Mouse (Mus musculus) left cerebral cortex, postnatal 36 days (tissue): ENCODE data around the gene Aldh1l1. TPM values are rescaled to one million over a fixed set of nuclear protein-coding genes. Genes with fewer than 3 reads are reported as not detected.
A peak's percentile ranks its signal among the peaks of the same experiment; 100 is the strongest.

Experiments
- DNase-seq, 2 experiments: peaks; one replicate each; pipeline ENCODE4 v3.0.0; 2021 to 2022; ENCODE audit warnings: low spot score in 2 of 2, mixed read lengths in 1 of 2
- intact Hi-C: fragments of 180-260 bp; cut with DNase I; formaldehyde crosslinking; loops from one replicate; pipeline ENCODE4 v1.15.1; 2025
- total RNA-seq, 2 experiments: library from RNA; stranded (reverse); gene quantifications; 2 replicates each; pipeline ENCODE4 v1.2.3; 2021

The Aldh1l1 gene
- total RNA-seq, 2 experiments from 2014 or later = 56.0 to 67.0 TPM

DNA sequence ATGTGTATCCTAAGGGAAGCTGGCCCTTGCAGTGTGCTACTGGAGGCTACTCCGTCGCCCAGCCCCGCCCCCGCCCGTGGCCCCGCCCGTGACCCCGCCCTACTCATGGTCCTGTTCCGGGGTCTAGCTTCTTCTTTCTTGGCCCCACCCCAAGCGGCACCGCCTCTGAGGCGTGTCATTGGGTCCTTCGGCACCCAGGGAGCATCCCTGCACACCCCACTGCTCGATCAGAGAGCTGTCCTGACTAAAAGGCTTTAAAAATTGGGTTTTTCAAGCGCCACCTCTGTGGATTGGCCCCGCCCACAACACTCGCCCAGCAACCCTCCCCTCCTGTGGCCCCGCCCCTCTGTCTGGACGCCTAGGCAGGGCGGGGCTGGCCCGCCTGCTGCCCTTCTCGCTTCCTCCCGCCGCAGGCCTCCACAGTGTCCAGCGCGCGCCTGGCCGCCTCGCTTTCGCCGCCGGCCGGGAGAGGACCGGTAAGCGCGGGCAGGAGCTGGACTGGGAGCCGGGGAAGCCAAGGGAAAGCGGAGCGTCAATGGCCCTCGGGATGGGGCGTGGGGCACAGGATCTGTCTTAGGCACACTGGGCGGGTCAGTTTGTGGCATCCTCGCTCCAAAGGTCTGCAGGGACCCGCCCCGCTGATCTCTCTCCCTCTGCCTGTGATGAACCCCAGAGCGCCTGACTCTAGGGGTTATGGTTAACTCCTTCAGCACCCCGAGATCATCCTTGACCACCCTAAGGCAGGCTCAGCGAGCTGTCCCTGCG is 118.5 kb downstream of the Aldh1l1 start, which contains the start of gene Slc41a3:
Slc41a3 (plus strand) TSS at position 193 of the 765 bp plus-strand sequence.
- intact Hi-C loops = no loop called here
- DNase-seq = peak; percentile 85

DNA sequence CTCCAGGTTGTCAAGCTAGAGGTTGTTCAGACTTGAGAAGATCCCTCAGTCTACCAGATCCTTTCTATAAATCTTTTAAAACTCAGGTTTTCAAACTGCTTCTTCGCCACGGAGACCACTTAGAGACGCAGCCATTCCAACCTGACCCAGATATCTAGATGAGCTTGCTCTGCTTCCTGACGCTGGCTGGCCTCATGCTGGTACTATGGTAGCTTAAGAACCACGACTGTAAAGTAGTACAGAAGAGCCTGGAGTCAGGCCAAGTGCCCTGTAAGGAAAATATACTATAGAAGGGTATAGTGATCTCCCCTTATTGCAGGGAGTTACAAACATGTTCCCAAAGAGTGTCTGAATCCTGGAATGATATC is 119.1 kb downstream of the Aldh1l1 start:
- intact Hi-C loops = no loop called here
- DNase-seq = no peak

DNA sequence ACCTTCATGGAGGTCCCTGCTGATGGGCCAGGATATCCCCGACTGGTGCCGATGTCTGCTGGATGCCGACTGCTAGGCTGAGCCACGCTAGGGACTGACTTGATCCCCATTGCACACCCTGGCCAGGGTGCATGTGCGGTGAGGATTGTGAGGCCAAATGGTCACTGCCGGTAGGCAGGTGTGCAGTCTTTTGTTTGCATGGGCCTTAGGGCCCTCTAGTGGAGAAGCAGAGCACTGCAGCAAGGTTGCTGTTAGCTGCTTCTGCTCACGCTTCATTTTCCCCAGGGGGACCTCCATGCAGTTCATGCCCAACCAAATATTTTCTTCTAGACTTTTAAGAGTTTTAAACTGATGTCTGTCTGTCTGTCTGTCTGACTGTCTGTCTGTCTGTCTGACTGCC is 120.3 kb downstream of the Aldh1l1 start:
- intact Hi-C loops = no loop called here
- peak; percentile 42 to 46 for DNase-seq

DNA sequence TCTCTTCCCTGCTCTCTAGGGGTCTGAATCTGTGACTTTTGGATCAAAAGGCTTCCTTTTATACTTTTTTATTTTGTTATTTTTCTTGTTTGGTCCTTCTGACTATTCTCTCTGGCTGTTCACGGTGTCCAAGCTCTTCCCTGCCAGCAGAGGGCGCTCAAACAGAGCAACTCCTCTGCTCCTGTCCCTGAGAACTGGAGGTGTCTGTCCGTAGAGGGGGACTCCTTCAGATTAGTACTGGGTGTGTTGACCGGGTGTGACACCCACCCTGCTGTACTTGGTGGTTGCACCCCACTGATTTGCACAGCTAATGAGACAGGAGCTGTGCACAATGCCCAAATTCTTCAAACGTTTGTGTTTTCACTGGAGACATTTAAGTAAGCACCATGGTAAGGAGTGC is 121.0 kb downstream of the Aldh1l1 start:
- intact Hi-C loops = loop anchor here (1.0 kb wide), 1 partner anchor 121 kb away; no protein-coding TSS in a partner anchor
- peak; percentile 45 to 49 for DNase-seq

DNA sequence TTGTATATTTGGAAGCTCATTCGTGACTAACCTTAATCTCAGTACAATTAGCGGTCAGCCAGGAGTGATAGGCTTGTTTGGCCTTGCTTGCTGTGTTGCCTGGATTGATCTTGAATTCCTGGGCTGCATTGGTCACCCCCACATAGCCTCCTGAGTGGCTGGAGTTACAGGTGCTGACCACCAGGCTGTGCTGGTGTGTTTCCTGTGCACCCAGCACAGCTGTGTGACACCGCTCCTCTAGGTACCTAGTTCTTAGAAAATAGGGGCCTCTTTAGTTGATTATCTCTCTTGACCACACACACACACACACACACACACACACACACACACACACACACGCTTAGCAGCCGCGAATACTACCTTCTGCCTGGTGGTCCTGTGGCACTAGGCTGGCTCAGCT is 122.0 kb downstream of the Aldh1l1 start:
- no peak for DNase-seq
- intact Hi-C loops = no loop called here

DNA sequence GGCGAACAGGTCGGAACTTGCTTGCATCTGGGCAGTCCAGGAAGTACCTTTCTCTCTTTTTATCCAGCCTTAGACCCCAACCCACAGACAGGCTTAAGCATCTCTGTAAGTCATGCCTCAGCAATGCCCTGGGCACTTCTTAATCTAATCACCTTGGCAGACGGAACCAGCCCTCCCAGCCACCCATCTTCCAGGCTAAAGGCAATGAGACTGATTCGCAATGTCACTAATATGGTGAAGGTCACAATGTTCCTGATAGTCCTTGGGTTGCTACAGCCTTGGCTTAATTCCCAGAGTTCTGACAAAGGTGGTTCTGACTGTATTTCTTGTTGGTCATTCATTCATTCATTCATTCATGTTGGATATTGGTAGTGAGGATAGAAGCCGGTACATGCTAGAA is 124.0 kb downstream of the Aldh1l1 start:
- intact Hi-C loops = no loop called here
- DNase-seq = no peak

DNA sequence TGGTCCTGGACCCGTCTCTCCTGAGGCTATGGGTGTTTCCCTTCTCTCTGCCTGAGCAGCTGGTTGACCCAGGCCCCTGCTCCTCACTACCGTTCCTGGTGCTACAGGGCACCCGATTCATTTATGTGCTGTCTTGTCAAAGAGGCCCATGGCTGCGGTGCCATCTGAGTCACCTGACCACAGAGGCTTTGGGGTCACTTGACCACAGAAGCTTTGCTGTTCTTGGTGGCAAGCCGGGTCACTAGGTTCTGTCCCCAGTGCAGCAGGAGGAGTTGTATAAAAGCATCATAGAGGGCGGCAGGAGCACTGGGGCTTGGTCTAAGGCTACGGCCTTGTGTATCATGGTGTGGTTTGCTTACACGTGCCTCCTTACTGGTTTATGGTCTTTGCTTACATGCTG is 127.0 kb downstream of the Aldh1l1 start:
- intact Hi-C loops = no loop called here
- DNase-seq = no peak

DNA sequence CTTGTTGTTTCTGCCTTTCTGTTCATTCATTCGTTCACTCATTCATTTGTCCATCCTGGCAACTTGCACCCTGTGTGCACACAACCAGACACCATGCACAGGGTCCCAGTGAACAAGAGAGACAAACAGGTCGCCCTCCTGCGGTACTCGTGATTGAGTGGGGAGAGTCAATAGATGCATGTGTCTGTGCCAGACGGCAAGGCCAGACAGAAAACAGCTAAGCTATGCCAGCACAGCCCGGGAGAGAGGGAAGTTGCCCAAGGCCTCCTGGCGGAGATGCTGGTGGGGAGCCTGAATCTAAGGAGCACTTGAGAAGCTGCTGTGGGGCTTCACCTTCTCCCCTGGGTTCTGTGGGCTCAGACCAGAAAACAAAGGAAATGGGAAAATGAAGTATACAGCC is 129.1 kb downstream of the Aldh1l1 start:
- intact Hi-C loops = no loop called here
- DNase-seq = no peak

DNA sequence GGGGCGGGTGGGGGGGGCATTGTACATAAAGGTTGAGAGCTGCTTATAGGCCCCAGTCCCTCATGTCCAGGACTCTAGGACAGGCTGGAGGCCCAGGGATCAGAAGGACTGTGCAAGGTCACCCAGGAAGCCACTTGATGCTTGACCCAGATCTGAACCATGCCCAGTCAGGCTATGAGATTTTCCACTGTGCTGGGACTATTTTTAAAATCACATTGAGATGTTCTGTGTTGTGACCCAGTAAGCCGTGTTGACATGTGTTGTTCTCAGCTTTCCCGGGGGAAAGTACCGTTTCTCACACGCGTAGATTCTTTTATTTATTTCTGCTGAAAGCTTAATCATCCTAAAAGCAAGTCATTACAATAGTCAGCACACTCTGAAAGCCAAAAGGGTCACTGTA is 129.8 kb downstream of the Aldh1l1 start:
- DNase-seq = no peak
- intact Hi-C loops = no loop called here

DNA sequence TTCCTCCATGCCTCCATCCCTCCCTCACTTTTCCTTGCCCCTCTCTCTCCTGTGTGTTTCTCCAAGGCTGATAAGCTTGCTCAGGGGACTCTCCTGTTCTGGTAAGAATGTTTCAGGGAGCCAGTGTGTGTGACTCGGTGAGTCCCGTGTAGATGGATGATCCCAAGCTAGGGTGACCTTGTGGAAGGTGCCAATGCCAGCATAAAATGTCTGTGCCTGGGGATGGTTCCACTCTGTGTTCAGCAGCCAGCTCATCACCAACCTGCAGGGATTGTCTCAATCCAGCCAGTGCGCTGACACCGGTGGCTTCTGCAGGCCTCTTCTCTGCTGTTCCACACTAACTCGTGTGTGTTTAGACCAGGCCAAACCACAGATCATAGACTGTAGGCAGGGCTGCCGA is 130.3 kb downstream of the Aldh1l1 start:
- intact Hi-C loops = no loop called here
- DNase-seq = no peak

DNA sequence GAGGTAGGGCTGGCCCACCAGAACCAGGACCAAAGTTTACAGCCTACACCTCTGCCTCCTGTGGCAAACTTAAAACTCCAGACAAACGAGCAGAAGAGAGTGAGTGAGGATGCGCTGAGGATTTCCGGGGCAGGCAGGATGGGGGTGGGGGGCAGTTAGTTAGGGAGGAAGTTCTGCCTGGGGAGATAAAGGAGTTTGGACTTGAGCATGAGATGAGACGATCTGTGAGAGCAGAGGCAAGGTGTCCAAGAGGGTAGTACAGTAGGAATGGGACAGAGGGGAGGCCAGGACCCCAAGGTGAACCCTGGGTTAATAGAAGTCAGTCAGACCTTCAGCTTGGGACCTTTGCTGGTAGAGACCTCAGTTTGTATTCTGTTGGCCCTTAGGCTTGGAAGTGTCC is 132.0 kb downstream of the Aldh1l1 start:
- intact Hi-C loops = no loop called here
- no peak for DNase-seq

DNA sequence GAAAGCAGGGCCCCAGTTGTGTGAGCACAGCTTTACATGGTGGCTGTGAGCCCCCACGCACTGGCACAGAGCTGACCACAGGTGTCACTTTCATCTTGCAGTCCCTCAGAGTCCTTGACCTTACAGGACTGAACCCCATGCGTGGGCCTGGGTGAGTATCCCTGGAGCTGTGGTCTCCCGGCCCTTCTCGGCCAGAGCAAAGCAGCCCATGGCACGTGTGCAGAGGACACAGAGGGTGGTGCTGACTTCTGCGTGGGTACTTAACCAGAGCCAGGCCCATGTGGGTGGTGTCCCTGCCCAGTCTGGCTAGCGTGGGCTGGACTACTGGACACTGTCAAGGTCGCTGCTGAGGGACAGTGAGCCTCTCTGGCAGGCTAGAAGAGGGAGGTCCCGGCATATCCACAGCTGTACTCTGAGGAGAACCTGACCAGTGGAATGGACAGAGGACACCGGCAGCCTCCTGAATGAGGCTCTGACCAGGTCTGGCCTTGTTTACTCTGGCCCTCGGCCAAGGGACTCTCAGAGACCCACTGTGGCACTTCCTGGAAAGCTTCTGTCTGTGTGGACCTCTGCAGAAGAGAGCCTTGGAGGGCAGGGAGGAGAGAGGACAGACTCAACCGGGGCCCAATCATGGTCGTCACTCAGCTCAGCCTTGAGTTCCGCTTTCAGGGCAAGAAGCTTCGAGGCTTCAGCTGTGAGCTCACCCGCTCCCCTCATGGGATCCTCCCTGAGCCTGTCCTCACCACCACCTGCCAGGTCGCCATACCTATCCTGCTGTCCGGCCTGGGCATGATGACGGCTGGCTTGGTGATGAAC is 132.8 kb downstream of the Aldh1l1 start:
- no peak for DNase-seq
- intact Hi-C loops = no loop called here

DNA sequence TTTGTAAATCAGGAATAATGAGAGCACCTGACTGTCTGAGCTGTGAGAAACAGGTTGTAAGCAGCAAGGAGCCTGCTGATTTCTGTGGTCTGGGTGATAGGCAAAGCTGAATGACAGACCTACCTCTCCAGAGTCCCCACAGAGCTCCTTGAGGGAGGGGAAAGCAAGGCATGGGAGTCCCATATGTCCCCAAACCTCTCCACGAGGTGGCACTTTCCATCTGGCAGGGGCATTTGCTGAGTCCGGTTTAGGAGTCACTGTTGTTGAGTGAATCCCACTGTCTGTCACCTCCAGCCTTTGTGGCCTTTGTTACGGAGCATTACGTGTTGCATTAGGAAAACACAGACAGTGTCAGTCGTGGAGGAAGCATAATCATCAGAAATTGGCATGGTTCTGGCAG is 133.7 kb downstream of the Aldh1l1 start:
- DNase-seq = no peak
- intact Hi-C loops = no loop called here

DNA sequence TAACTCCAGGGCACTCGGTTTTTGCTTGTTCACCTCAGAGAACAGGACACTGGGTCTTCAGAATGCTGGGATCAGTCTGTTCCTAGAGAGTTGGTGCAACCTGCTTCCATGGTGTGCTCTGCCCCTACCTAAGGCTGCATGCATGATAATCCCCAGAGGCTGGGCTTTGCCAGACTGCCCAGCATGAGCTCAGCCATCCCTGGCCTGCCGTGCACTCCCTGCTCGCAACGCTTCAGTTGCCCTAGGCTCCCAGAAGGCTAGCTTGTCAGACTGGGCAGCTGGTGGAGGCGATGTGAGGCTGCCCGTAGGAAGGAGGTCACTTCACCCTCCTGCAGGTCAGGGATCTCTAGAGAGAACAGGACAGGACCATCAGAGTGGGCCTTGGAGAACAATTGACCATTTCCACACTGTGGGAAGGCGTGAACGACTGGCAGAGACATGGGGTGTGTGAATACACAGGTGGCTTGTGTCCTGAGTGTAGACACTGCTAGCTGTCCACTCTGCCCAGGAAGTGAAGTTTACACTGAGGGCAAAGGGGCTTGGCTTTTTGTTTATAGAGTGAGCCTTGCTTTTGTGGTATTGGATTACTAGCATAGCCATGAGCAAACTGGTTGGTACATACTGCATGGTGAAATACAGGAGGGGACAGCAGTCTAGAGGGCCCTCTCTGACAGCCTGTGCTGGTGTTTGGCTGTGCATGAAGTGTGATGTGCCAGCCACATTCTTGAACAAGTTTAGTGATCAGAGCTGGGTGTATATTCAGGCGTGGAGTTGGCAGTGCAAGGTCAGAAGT is 134.8 kb downstream of the Aldh1l1 start:
- intact Hi-C loops = no loop called here
- no peak for DNase-seq

DNA sequence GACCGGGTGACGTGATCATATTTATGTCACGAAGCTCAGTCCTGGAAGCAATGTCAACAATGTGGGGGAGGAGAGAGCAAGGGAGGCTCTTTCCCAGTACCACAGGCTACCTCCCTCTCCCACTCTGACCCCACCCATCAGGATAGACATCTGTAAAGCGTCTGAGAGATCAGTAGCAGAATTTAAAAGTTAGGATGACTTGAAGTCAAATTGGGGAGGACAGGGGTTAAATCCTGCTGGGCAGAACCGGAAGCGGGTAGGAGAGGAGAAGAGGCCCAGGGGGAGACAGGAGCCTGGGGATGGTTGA is 135.3 kb downstream of the Aldh1l1 start:
- no peak for DNase-seq
- intact Hi-C loops = no loop called here

DNA sequence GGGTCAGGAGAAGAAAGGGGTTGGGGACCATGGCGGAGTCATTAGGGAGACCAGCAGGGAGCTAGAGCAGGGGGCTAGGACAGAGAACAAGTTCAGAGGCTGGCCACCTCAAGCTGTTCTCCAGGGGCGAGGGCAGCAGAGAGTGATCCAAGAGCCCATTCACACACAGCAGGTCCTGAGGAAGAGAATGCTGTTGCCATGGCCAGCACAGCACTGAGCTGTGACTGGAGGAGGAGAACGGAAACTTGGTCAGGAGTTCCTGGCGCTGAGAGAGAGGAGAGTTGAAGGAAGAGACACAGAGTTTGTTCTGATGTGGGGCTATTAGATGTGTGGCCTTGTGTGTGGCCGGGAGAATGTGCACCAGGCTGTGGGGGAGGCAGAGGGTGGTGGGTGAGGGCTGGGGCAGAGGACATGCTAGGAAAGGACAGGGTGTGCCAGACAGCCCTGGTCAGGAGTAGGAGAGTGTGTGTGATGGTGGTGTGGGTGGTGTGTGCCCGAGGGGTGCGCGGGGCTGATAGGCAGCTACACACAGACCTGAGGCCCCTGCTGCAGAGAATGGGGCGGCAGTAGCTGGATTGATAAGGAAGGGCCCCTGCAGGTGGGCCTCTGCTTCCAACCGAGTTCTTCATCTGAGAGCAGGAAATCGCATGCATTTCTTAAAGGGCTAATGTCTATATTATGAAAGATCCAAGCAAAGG is 136.7 kb downstream of the Aldh1l1 start:
- intact Hi-C loops = no loop called here
- DNase-seq = no peak

DNA sequence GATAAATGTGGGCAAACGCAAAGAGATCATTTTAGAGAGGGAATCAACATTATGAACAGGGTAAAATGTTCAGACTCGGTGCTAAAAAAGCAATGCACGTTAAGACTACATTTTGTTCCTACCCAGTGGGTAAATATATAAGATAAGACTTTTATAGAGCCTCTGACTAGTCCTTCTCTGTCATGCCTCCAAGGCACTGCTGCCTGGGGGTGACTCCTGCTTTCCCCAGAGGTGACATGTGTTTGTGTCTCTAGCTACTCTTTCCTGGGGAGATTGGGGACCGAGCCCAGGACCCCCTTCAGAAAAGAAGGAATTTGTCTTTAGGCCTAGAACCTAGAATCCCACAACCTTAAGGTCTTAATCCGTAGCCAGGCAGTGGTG is 137.2 kb downstream of the Aldh1l1 start:
- intact Hi-C loops = no loop called here
- no peak for DNase-seq

DNA sequence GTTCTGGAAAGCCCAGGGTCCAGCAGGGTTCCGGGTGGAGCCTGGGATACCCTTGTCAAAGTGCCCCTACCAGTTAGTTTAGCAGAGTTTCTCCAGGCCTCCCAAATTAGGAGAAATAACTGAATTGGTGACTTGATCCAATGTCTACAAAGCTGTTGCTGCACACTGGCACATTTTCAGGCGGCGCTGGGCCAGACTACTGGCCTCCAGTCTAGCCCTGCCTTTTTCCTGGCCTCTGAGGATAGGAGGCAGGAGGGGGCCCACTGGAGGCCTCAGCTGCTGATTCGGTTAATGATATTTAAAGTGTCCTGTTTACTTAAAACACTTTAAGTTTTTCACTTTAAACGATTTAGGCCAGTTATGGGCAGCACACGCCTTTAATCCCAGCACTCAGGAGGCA is 138.0 kb downstream of the Aldh1l1 start:
- DNase-seq = no peak
- intact Hi-C loops = no loop called here

DNA sequence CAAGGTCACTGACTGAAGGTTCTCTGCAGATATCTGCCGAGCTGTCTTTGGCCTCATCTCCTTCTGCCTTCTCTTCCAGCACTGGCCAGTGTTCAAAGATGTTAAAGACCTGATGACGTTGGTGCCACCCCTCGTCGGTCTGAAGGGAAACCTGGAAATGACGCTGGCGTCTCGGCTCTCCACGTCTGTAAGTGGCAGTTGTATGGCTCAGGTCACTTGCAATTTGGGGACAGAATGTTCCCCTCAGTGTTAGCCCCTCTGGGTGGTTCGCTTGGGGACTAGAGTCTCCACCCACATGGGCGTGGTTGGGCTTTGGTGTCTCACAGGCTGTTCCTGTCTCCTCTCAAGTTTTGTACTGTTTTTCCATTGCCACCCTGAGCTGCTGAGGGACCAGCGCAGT is 138.5 kb downstream of the Aldh1l1 start:
- intact Hi-C loops = no loop called here
- DNase-seq = no peak
